Mouse (Mus musculus) cortical plate, adult 2 months (tissue): ENCODE measurements at regions not wholly inside any gene's neighbourhood (a gene's known extent, or its start where the extent isn't known, plus 50 kb on each side); places are given as distances from the start of the nearest gene placed in this dataset.

ENCODE experiments used
- H3K27ac ChIP-seq: fragments of 200-500 bp; 2 replicates; pipeline ENCODE4 v1.5.1; 2012; ENCODE audit warnings: low read length, control low read depth, inconsistent platforms; ENCODE audit not compliant: insufficient read depth
- H3K4me1 ChIP-seq: fragments of 200-500 bp; 2 replicates; pipeline ENCODE4 v1.6.1; 2011; ENCODE audit warnings: low read length; ENCODE audit not compliant: control insufficient read depth, insufficient read depth
- H3K4me3 ChIP-seq: fragments of 200-500 bp; 2 replicates; pipeline ENCODE4 v1.5.1; 2011; ENCODE audit warnings: mild to moderate bottlenecking, low read length, control low read depth; ENCODE audit not compliant: insufficient read depth
- CTCF ChIP-seq: fragments of 200-500 bp; IDR thresholded peaks from 2 replicates; pipeline ENCODE4 v1.5.1; 2011; ENCODE audit warnings: mild to moderate bottlenecking, control low read depth, low read length; ENCODE audit not compliant: insufficient read depth; ENCODE audit errors: extremely low read depth
- POLR2A ChIP-seq: fragments of 200-500 bp; IDR thresholded peaks from 2 replicates; pipeline ENCODE4 v1.6.1; 2011; ENCODE audit warnings: mild to moderate bottlenecking, low read length, control low read depth; ENCODE audit not compliant: insufficient read depth; ENCODE audit errors: extremely low read depth

DNA sequence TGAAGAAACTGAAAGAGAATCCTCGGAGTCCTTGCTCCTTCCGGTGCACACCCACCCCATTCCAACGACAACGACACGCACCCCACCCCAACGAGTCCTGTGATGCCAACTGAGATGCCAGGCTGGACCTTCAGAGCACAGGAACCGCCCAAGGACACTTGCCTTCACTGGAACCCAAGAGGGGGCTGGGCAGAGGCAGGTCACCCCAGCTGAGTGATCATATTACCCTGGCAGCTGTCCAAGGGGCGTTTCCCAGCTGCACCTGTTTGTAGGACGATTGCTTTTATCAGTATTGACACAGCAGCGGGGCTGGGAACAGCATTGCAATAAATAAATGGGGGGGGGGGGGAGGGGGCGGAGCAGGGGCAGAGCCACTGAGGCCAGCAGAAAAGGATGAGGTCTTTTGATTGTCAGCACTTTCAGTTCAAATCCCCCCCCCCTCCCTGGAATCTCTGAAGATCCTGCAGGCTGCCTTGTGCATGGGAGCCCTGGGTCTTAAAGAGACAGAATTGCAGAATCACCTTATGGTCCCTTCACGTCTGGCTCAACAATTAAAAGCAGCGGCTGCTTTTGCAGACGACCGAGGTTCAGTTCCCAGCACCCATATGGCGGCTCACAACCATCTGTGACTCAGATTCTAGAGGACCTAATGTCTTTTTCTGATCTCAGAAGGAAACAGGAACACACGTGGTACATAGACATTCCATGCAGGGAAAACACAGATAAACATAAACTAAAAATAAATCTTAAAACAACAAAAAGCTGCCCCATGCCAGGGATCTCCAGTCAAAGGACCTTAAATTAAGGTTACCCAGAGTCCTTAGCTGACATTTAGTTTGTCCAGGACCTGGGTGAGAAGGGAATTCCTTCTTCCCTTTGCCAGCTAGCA is 52.0 kb upstream of the Pim1 start:
- Histone ChIP-seq H3K4me3 (no peak overlapping the region), H3K4me1 (no peaks in the 10 kb centered on the region), H3K27ac (no peak overlapping the region)
- TF ChIP-seq CTCF (no peak), POLR2A (no peak)

DNA sequence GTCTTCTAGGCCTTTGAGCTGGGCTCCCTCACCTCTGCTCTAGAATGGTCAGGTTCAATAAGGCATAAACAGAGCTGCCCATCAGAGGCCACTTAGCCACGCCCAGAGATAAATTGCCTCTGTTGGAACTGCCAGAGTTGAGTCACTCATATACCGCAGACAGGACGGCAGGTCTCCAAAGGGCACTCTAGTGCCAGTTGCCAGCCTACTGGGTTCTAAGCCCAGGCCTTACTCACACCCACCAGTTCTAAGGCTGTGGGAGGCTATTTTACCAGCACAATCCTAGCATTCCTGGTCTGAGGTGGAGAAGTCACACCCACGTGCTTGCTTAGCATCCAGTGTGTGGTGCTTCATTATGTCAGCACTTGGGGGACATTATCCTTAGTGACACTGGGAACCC is 50.6 kb upstream of the Pim1 start:
- TF ChIP-seq POLR2A = no peak
- no peak for TF ChIP-seq CTCF
- Histone ChIP-seq H3K4me1 (no peaks in the 10 kb centered on the region), H3K4me3 (no peak overlapping the region), H3K27ac (no peak overlapping the region)

DNA sequence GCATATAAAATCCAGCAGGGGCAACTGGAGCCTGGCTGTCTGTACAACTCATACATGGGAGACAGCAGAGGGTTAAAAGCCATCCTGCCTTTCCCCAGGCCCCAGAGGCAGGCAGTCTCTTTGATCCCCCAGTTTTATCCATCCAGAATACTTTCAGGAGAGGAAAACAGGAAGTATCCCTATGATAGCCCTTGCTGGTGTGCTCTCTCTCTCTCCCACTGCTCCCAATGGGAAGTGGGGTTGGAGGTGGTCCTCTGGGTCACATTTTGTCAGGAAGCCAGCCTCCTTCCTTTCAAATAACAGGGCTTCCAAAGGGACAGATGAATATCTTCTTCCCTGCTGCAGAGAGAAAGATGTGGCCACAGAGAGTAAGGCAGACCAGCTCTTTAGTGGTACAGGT is 50.1 kb upstream of the Pim1 start:
- no peak for TF ChIP-seq CTCF
- TF ChIP-seq POLR2A = no peak
- Histone ChIP-seq H3K4me3 (no peak overlapping the region), H3K4me1 (no peaks in the 10 kb centered on the region), H3K27ac (no peak overlapping the region)
